Mouse (Mus musculus): Measurements from ENCODE around the gene Vmn2r120. TPM values are rescaled to one million over a fixed set of nuclear protein-coding genes. Genes with fewer than 3 reads are reported as not detected.

The Vmn2r120 gene
- under 1 TPM; 0.01 to 0.15 TPM for polyA plus RNA-seq (2017; shearing (Covaris generic))

GRCm38 (mm10) chr17:57545405-57545804 is at the start of gene Vmn2r120:
TSS of gene Vmn2r120 (minus strand) at chr17:57545505.

Other genes starting within 250 kb of the Vmn2r120 start
- 1 to 10 TPM; 1.3 to 1.4 TPM for gene Adgre1, start 186.8 kb downstream of the Vmn2r120 start, polyA plus RNA-seq (2017; shearing (Covaris generic))
- gene Gm21834, start 196.7 kb upstream of the Vmn2r120 start, polyA plus RNA-seq (2017; shearing (Covaris generic)), result not detected
- gene Cntnap5c, start 224.1 kb upstream of the Vmn2r120 start, polyA plus RNA-seq (2017; shearing (Covaris generic)), result not detected